Comparison of ENCODE assay signal across 24 mouse cellular contexts in genomic region chr11:75604826-75605225, GRCm38 (mm10).
"Had no signal": no experiment of that assay in that cellular context is flagged by ENCODE, and none has a peak within 500 bp of the region (broad histone marks: within the 10 kb centered on the region; RNA-seq: fewer than 3 reads in every experiment).

No protein-coding gene starts in this region.

- H3K9me3 ChIP-seq: heart, embryonic 13.5 days; heart, embryonic 15.5 days; hindbrain, embryonic 13.5 days; hindbrain, embryonic 15.5 days; kidney, embryonic 15.5 days; limb, embryonic 13.5 days; limb, embryonic 15.5 days; liver, embryonic 12.5 days had no signal

- DNase-seq: gastrocnemius, postnatal 14 days; gastrocnemius, postnatal 36 days; heart, adult 11 months; heart, adult 2 months; heart, postnatal 14 days; heart, postnatal 36 days; kidney, adult 18-20 months; kidney, adult 9 months; kidney, postnatal 14 days; kidney, postnatal 36 days; layer of hippocampus, adult 9-11 months; layer of hippocampus, postnatal 36 days had no signal

- H3K9ac ChIP-seq: heart, embryonic 13.5 days; heart, embryonic 15.5 days; hindbrain, embryonic 13.5 days; hindbrain, embryonic 15.5 days; kidney, embryonic 15.5 days; limb, embryonic 13.5 days; limb, embryonic 15.5 days; liver, embryonic 12.5 days had no signal

- H3K27me3 ChIP-seq: heart, embryonic 13.5 days; heart, embryonic 15.5 days; hindbrain, embryonic 13.5 days; hindbrain, embryonic 15.5 days; kidney, embryonic 15.5 days; limb, embryonic 13.5 days; limb, embryonic 15.5 days; liver, embryonic 12.5 days had no signal

- H3K4me1 ChIP-seq: heart, embryonic 15.5 days; hindbrain, embryonic 13.5 days; hindbrain, embryonic 15.5 days; limb, embryonic 13.5 days had no signal

- H3K4me3 ChIP-seq: heart, adult 2 months; heart, embryonic 13.5 days; heart, embryonic 15.5 days; hindbrain, embryonic 13.5 days; hindbrain, embryonic 15.5 days; kidney, embryonic 15.5 days; left cerebral cortex, adult 2 months; limb, embryonic 13.5 days; limb, embryonic 15.5 days; liver, embryonic 12.5 days had no signal

- H3K4me2 ChIP-seq: heart, embryonic 11.5 days; heart, embryonic 13.5 days; heart, embryonic 15.5 days; hindbrain, embryonic 13.5 days; hindbrain, embryonic 15.5 days; kidney, embryonic 15.5 days; limb, embryonic 13.5 days; limb, embryonic 15.5 days; liver, embryonic 12.5 days had no signal

- H3K27ac ChIP-seq: heart, adult 2 months; heart, embryonic 13.5 days; heart, embryonic 15.5 days; hindbrain, embryonic 13.5 days; hindbrain, embryonic 15.5 days; hindbrain, postnatal 0 days; kidney, embryonic 15.5 days; kidney, postnatal 0 days; left cerebral cortex, adult 2 months; limb, embryonic 13.5 days; limb, embryonic 15.5 days; liver, embryonic 12.5 days had no signal

- ATAC-seq: hindbrain, postnatal 0 days; liver, embryonic 12.5 days had no signal
